Mouse (Mus musculus): Measurements from ENCODE around the gene Plscr3. TPM values are rescaled to one million over a fixed set of nuclear protein-coding genes. Genes with fewer than 3 reads are reported as not detected.

Plscr3 gene
- polyA plus RNA-seq, 1 experiment = 34.2 TPM

- 13% methylated on average over 45 of the region's 48 CpGs for WGBS
- H3K27me3 ChIP-seq (ENCODE audit: control insufficient read depth, insufficient read depth, low read length) = no peaks in the 10 kb centered on the region
- DNase-seq = peak; percentile 37 to 57
Measured at GRCm38 (mm10) chr11:69834001-69834549, 12.1 kb upstream of the Plscr3 start.

GRCm38 (mm10) chr11:69835326-69835965 lies 10.7 kb upstream of the Plscr3 start:
- 16% methylated on average over 9 of the region's 9 CpGs for whole genome bisulfite sequencing
- Histone ChIP-seq H3K4me1 (ENCODE audit: control insufficient read depth, insufficient read depth, low read length) (peaks cover 5% of the 10 kb centered on the region), H3K27ac (ENCODE audit: insufficient read depth, low read length) (no peak overlapping the region), H3K27me3 (ENCODE audit: control insufficient read depth, insufficient read depth, low read length) (no peaks in the 10 kb centered on the region), H3K4me3 (replicated peaks; ENCODE audit: insufficient read depth, low read depth, low read length) (peak overlapping the region; percentile 98)
- no peak for TF ChIP-seq CTCF (IDR thresholded peaks at IDR 0.05; ENCODE audit: borderline replicate concordance, insufficient read depth, low read depth, low read length)
- no peak for TF ChIP-seq POLR2A (IDR thresholded peaks at IDR 0.05; ENCODE audit: borderline replicate concordance, insufficient read depth, low read length)
- no peak for DNase-seq

More at GRCm38 (mm10) chr11:69834001-69834549, 12.1 kb upstream of the Plscr3 start:
- TF ChIP-seq CTCF (IDR thresholded peaks at IDR 0.05; ENCODE audit: borderline replicate concordance, insufficient read depth, low read depth, low read length) = no peak
- TF ChIP-seq POLR2A (IDR thresholded peaks at IDR 0.05; ENCODE audit: borderline replicate concordance, insufficient read depth, low read length) = no peak
- H3K4me3 ChIP-seq (replicated peaks; ENCODE audit: insufficient read depth, low read depth, low read length) = peak overlapping the region; percentile 6
- no peak overlapping the region for H3K27ac ChIP-seq (ENCODE audit: insufficient read depth, low read length)
- H3K4me1 ChIP-seq (ENCODE audit: control insufficient read depth, insufficient read depth, low read length) = peaks cover 5% of the 10 kb centered on the region; the same call in 1 of the 2 replicates

GRCm38 (mm10) chr11:69835966-69836335 lies 10.2 kb upstream of the Plscr3 start:
- no peaks in the 10 kb centered on the region for H3K27me3 ChIP-seq (ENCODE audit: control insufficient read depth, insufficient read depth, low read length)
- no peak overlapping the region for H3K27ac ChIP-seq (ENCODE audit: insufficient read depth, low read length)
- peak overlapping the region; percentile 98 for H3K4me3 ChIP-seq (replicated peaks; ENCODE audit: insufficient read depth, low read depth, low read length)
- WGBS = 5% methylated on average over 3 of the region's 4 CpGs
- peak in 1 of 2 experiments; percentile 45 for DNase-seq
- TF ChIP-seq POLR2A (IDR thresholded peaks at IDR 0.05; ENCODE audit: borderline replicate concordance, insufficient read depth, low read length) (no peak), CTCF (IDR thresholded peaks at IDR 0.05; ENCODE audit: borderline replicate concordance, insufficient read depth, low read depth, low read length) (no peak)
- peaks cover 5% of the 10 kb centered on the region for H3K4me1 ChIP-seq (ENCODE audit: control insufficient read depth, insufficient read depth, low read length)

GRCm38 (mm10) chr11:69836703-69837576 lies 9.2 kb upstream of the Plscr3 start:
- Histone ChIP-seq H3K27ac (ENCODE audit: insufficient read depth, low read length) (peak overlapping the region; percentile 86), H3K4me3 (replicated peaks; ENCODE audit: insufficient read depth, low read depth, low read length) (peak overlapping the region; percentile 98), H3K4me1 (ENCODE audit: control insufficient read depth, insufficient read depth, low read length) (peaks cover 5% of the 10 kb centered on the region), H3K27me3 (ENCODE audit: control insufficient read depth, insufficient read depth, low read length) (no peaks in the 10 kb centered on the region)
- WGBS = 2% methylated on average over 52 of the region's 52 CpGs
- DNase-seq = peak; percentile 36 to 81
- TF ChIP-seq POLR2A (IDR thresholded peaks at IDR 0.05; ENCODE audit: borderline replicate concordance, insufficient read depth, low read length) = no peak
- no peak for TF ChIP-seq CTCF (IDR thresholded peaks at IDR 0.05; ENCODE audit: borderline replicate concordance, insufficient read depth, low read depth, low read length)

- H3K4me1 ChIP-seq (ENCODE audit: control insufficient read depth, insufficient read depth, low read length) = peaks cover 5% of the 10 kb centered on the region
- DNase-seq = no peak
- TF ChIP-seq CTCF (IDR thresholded peaks at IDR 0.05; ENCODE audit: borderline replicate concordance, insufficient read depth, low read depth, low read length) = no peak
- peak; percentile 47 for TF ChIP-seq POLR2A (IDR thresholded peaks at IDR 0.05; ENCODE audit: borderline replicate concordance, insufficient read depth, low read length)
- peak within 1 kb of the TSS; percentile 98 for H3K4me3 ChIP-seq (replicated peaks; ENCODE audit: insufficient read depth, low read depth, low read length)
- under 1% methylated on average over 32 of the region's 32 CpGs for WGBS
- no peaks in the 10 kb centered on the region for H3K27me3 ChIP-seq (ENCODE audit: control insufficient read depth, insufficient read depth, low read length)
- H3K27ac ChIP-seq (ENCODE audit: insufficient read depth, low read length) = peak within 1 kb of the TSS; percentile 86
Measured at GRCm38 (mm10) chr11:69837604-69837951, 8.6 kb upstream of the Plscr3 start, which contains the start of gene Nlgn2. Gene Nlgn2, minus strand, starts transcription at chr11:69837784.

GRCm38 (mm10) chr11:69837952-69838713 lies 8.0 kb upstream of the Plscr3 start, which contains the start of gene Tmem256:
Gene Tmem256, plus strand, starts transcription at chr11:69838514.
- no peaks in the 10 kb centered on the region for H3K27me3 ChIP-seq (ENCODE audit: control insufficient read depth, insufficient read depth, low read length)
- peaks cover 5% of the 10 kb centered on the region; the same call in 1 of the 2 replicates for H3K4me1 ChIP-seq (ENCODE audit: control insufficient read depth, insufficient read depth, low read length)
- WGBS = under 1% methylated on average over 34 of the region's 34 CpGs
- peak within 1 kb of the TSS; percentile 98 for H3K4me3 ChIP-seq (replicated peaks; ENCODE audit: insufficient read depth, low read depth, low read length)
- TF ChIP-seq CTCF (IDR thresholded peaks at IDR 0.05; ENCODE audit: borderline replicate concordance, insufficient read depth, low read depth, low read length) (no peak), POLR2A (IDR thresholded peaks at IDR 0.05; ENCODE audit: borderline replicate concordance, insufficient read depth, low read length) (peak; percentile 82)
- peak; percentile 97 to 99 for DNase-seq
- H3K27ac ChIP-seq (ENCODE audit: insufficient read depth, low read length) = peak within 1 kb of the TSS; percentile 86

- no peak for TF ChIP-seq CTCF (IDR thresholded peaks at IDR 0.05; ENCODE audit: borderline replicate concordance, insufficient read depth, low read depth, low read length)
- DNase-seq = peak in 1 of 2 experiments; percentile 44
- Histone ChIP-seq H3K27ac (ENCODE audit: insufficient read depth, low read length) (peak overlapping the region; percentile 86), H3K4me1 (ENCODE audit: control insufficient read depth, insufficient read depth, low read length) (peaks cover 2% of the 10 kb centered on the region; the same call in 1 of the 2 replicates), H3K27me3 (ENCODE audit: control insufficient read depth, insufficient read depth, low read length) (no peaks in the 10 kb centered on the region), H3K4me3 (replicated peaks; ENCODE audit: insufficient read depth, low read depth, low read length) (peak overlapping the region; percentile 89)
- under 1% methylated on average over 7 of the region's 7 CpGs for WGBS
Measured at GRCm38 (mm10) chr11:69838714-69839104, 7.5 kb upstream of the Plscr3 start.

All from cerebellum, adult 2 months (tissue).